ENCODE assay signal across 8 mouse cellular contexts in the genomic region with DNA sequence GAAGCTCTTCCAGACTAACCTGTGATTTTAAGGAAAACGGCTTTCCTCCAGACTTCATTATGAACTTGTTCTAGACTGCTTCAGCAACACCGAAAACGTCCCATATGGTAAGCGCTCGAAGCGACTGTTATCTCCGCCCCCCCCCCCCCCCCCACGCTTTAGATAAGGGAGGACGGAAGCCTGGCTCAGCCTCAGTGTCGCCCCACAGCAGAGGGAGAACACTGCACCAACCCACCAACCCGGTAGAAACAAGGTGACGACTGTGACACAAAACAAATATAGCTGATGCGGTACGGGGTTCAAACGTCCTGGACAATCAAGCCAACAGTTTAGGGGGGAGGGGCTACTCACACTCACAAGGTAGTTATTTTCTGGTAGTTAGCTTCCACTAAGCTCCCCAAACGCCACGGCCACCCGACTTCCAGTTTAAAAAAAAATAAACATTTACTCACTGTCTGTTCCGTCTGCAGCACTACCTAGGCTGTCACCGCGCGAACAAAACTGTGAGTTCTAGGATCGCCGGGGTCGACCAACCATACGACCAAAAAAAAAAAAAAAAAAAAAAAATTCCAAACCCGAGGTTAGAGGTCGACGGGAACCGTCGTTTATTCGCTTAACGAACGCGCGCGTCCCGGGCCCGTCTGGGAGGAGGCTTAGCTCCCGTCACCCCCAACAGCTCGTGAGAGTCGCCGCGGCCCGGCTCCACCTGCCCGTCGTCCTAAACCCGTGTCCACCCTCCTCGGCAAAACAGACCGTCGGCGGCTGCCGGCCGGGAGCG. TPM values are rescaled to one million over a fixed set of nuclear protein-coding genes. Genes with fewer than 3 reads are reported as not detected.
DNase-seq lines count a peak whose midpoint lies in the region; ATAC-seq and TF ChIP-seq lines count a peak whose summit lies in the region.

No protein-coding gene starts in this region.

- ATAC-seq in forebrain, embryonic 16.5 days, result peak; percentile 64
- peak; percentile 84 for ATAC-seq in intestine, embryonic 14.5 days (replicated peaks; ENCODE audit: low FRiP score, low TSS enrichment, low read depth)
- ATAC-seq in liver, embryonic 11.5 days (replicated peaks; ENCODE audit: low FRiP score), result peak; percentile 75
- ATAC-seq in monocyte, adult 5-6 weeks (replicated peaks; ENCODE audit: insufficient number of reproducible peaks, low FRiP score, low TSS enrichment, poor library complexity, severe bottlenecking), result peak; percentile 73

- DNase-seq in right cerebral cortex, adult 2 months (ENCODE audit: low spot score in 2 of 2), result peak; percentile 13 to 17
- DNase-seq in right cerebral cortex, adult 18-20 months, result no peak
- peak; percentile 24 to 40 for DNase-seq in cerebellum, adult 18-20 months
- peak; percentile 81 for DNase-seq in intestine, embryonic 14.5 days (ENCODE audit: low spot score)
- DNase-seq in liver, embryonic 11.5 days (ENCODE audit: low spot score), result peak; percentile 65

- no peaks in the 10 kb centered on the region for H3K9me3 ChIP-seq in forebrain, embryonic 16.5 days (ENCODE audit: control insufficient read depth, low read length)
- H3K9me3 ChIP-seq in intestine, embryonic 14.5 days (ENCODE audit: control insufficient read depth, low read length), result no peaks in the 10 kb centered on the region
- no peaks in the 10 kb centered on the region for H3K9me3 ChIP-seq in liver, embryonic 11.5 days (ENCODE audit: control insufficient read depth, low read length)

- WGBS in forebrain, embryonic 16.5 days, result under 1% methylated on average over 54 of the region's 55 CpGs
- WGBS in intestine, embryonic 14.5 days, result under 1% methylated on average over 54 of the region's 55 CpGs
- under 1% methylated on average over 55 of the region's 55 CpGs for WGBS in liver, embryonic 11.5 days

- H3K36me3 ChIP-seq in forebrain, embryonic 16.5 days (ENCODE audit: control insufficient read depth, insufficient read depth), result no peaks in the 10 kb centered on the region
- peaks cover 30% of the 10 kb centered on the region for H3K36me3 ChIP-seq in intestine, embryonic 14.5 days (ENCODE audit: control insufficient read depth, insufficient read depth, low read length)
- peaks cover 10% of the 10 kb centered on the region; the same call in 1 of the 2 replicates for H3K36me3 ChIP-seq in liver, embryonic 11.5 days (ENCODE audit: control insufficient read depth, insufficient read depth, low read length)
- H3K36me3 ChIP-seq in testis, adult 2 months (ENCODE audit: control insufficient read depth, insufficient read depth, low read length), result no peaks in the 10 kb centered on the region

- H3K4me1 ChIP-seq in forebrain, embryonic 16.5 days (replicated peaks; ENCODE audit: control insufficient read depth, insufficient read depth, low read length), result peaks cover 9% of the 10 kb centered on the region
- peaks cover 3% of the 10 kb centered on the region for H3K4me1 ChIP-seq in intestine, embryonic 14.5 days (replicated peaks; ENCODE audit: control insufficient read depth, insufficient read depth, low read length)
- H3K4me1 ChIP-seq in liver, embryonic 11.5 days (replicated peaks; ENCODE audit: control insufficient read depth, insufficient read depth, low read length), result peaks cover 6% of the 10 kb centered on the region; the same call in 1 of the 2 replicates
- H3K4me1 ChIP-seq in testis, adult 2 months (ENCODE audit: control insufficient read depth, insufficient read depth, low read length), result peaks cover 3% of the 10 kb centered on the region; the same call in 1 of the 2 replicates

- no peak for TF ChIP-seq CTCF in testis, adult 2 months (IDR thresholded peaks at IDR 0.05; ENCODE audit: control insufficient read depth, insufficient read depth, insufficient replicate concordance, low read depth, low read length)

- H3K27me3 ChIP-seq in forebrain, embryonic 16.5 days (replicated peaks; ENCODE audit: control insufficient read depth, insufficient read depth, low read length), result no peaks in the 10 kb centered on the region
- H3K27me3 ChIP-seq in intestine, embryonic 14.5 days (replicated peaks; ENCODE audit: control insufficient read depth, insufficient read depth, low read length), result no peaks in the 10 kb centered on the region
- H3K27me3 ChIP-seq in liver, embryonic 11.5 days (replicated peaks; ENCODE audit: control insufficient read depth, insufficient read depth, low read length), result no peaks in the 10 kb centered on the region
- H3K27me3 ChIP-seq in testis, adult 2 months (ENCODE audit: control insufficient read depth, insufficient read depth, low read length), result no peaks in the 10 kb centered on the region

- H3K4me3 ChIP-seq in forebrain, embryonic 16.5 days (replicated peaks; ENCODE audit: low read length), result peak overlapping the region; percentile 89
- H3K4me3 ChIP-seq in intestine, embryonic 14.5 days (ENCODE audit: low read depth, low read length), result peak overlapping the region; percentile 71
- H3K4me3 ChIP-seq in liver, embryonic 11.5 days (ENCODE audit: low read depth, low read length), result peak overlapping the region; percentile 91
- H3K4me3 ChIP-seq in testis, adult 2 months (ENCODE audit: control insufficient read depth, low read depth, low read length), result peak overlapping the region; percentile 97

- H3K9ac ChIP-seq in forebrain, embryonic 16.5 days (replicated peaks; ENCODE audit: low read depth, low read length), result peak overlapping the region; percentile 81
- H3K9ac ChIP-seq in intestine, embryonic 14.5 days (ENCODE audit: low read length), result peak overlapping the region; percentile 73
- peak overlapping the region; percentile 95 for H3K9ac ChIP-seq in liver, embryonic 11.5 days (ENCODE audit: low read depth, low read length)

- peak overlapping the region; percentile 85 for H3K27ac ChIP-seq in forebrain, embryonic 16.5 days (ENCODE audit: low read length)
- H3K27ac ChIP-seq in intestine, embryonic 14.5 days (ENCODE audit: low read depth), result peak overlapping the region; percentile 83; the same call in 1 of the 2 replicates
- peak overlapping the region; percentile 94 for H3K27ac ChIP-seq in liver, embryonic 11.5 days (ENCODE audit: low read depth, low read length)
- H3K27ac ChIP-seq in testis, adult 2 months (ENCODE audit: control insufficient read depth, insufficient read depth, low read depth, low read length), result peak overlapping the region; percentile 100

- TF ChIP-seq POLR2A in testis, adult 2 months (IDR thresholded peaks at IDR 0.05; ENCODE audit: control insufficient read depth, low read depth, low read length), result no peak; the same call in 1 of the 2 replicates

- H3K4me2 ChIP-seq in forebrain, embryonic 16.5 days (ENCODE audit: low read length), result peak overlapping the region; percentile 69
- peak overlapping the region; percentile 64 for H3K4me2 ChIP-seq in intestine, embryonic 14.5 days (ENCODE audit: low read length)
- H3K4me2 ChIP-seq in liver, embryonic 11.5 days, result peak overlapping the region; percentile 75

RNA-seq across cellular contexts. Expression of gene Tex30, which starts 0.6 kb away (rescaled TPM):
- polyA plus RNA-seq in forebrain, embryonic 16.5 days (2015; fragmentation: Nextera tagmentation; extraction: Ambion mirVana), result 64.6 and 75.4 TPM in 2 replicates
- 83.9 and 88.1 TPM in 2 replicates for polyA plus RNA-seq in intestine, embryonic 14.5 days (2014; fragmentation: Nextera tagmentation; extraction: Ambion mirVana)
- 123 and 133 TPM in 2 replicates for polyA plus RNA-seq in liver, embryonic 11.5 days (2014; fragmentation: Nextera tagmentation; extraction: Ambion mirVana)
- total RNA-seq in monocyte, adult 5-6 weeks (2017), result 18.2 to 32.9 TPM (median 24.2 TPM) in 3 replicates
- 102 and 157 TPM in 2 replicates for polyA plus RNA-seq in testis, adult 2 months (2012; rRNA removed)

RNA-seq across cellular contexts. Expression of gene Kdelc1, which starts 17.0 kb away (rescaled TPM):
- polyA plus RNA-seq in forebrain, embryonic 16.5 days (2015; fragmentation: Nextera tagmentation; extraction: Ambion mirVana), result 27.6 and 33.1 TPM in 2 replicates
- 58.4 and 65.0 TPM in 2 replicates for polyA plus RNA-seq in intestine, embryonic 14.5 days (2014; fragmentation: Nextera tagmentation; extraction: Ambion mirVana)
- polyA plus RNA-seq in liver, embryonic 11.5 days (2014; fragmentation: Nextera tagmentation; extraction: Ambion mirVana), result 48.8 and 53.8 TPM in 2 replicates
- 1.6 to 3.8 TPM (median 2.0 TPM) in 3 replicates for total RNA-seq in monocyte, adult 5-6 weeks (2017)
- 2.3 and 2.9 TPM in 2 replicates for polyA plus RNA-seq in testis, adult 2 months (2012; rRNA removed)

RNA-seq across cellular contexts. Expression of gene Bivm, which starts 17.1 kb away (rescaled TPM):
- polyA plus RNA-seq in forebrain, embryonic 16.5 days (2015; fragmentation: Nextera tagmentation; extraction: Ambion mirVana), result 33.2 and 38.4 TPM in 2 replicates
- polyA plus RNA-seq in intestine, embryonic 14.5 days (2014; fragmentation: Nextera tagmentation; extraction: Ambion mirVana), result 20.4 and 24.5 TPM in 2 replicates
- 13.1 and 13.3 TPM in 2 replicates for polyA plus RNA-seq in liver, embryonic 11.5 days (2014; fragmentation: Nextera tagmentation; extraction: Ambion mirVana)
- 2.3 to 8.3 TPM (median 3.6 TPM) in 3 replicates for total RNA-seq in monocyte, adult 5-6 weeks (2017)
- polyA plus RNA-seq in testis, adult 2 months (2012; rRNA removed), result 1.8 and 2.0 TPM in 2 replicates

RNA-seq across cellular contexts. Expression of gene Gm8251, which starts 39.9 kb away (rescaled TPM):
- polyA plus RNA-seq in forebrain, embryonic 16.5 days (2015; fragmentation: Nextera tagmentation; extraction: Ambion mirVana), result 0.05 and 0.11 TPM in 2 replicates
- 0.04 and 0.13 TPM in 2 replicates for polyA plus RNA-seq in intestine, embryonic 14.5 days (2014; fragmentation: Nextera tagmentation; extraction: Ambion mirVana)
- polyA plus RNA-seq in liver, embryonic 11.5 days (2014; fragmentation: Nextera tagmentation; extraction: Ambion mirVana), result 0.09 and 0.21 TPM in 2 replicates
- 0.67 to 0.96 TPM (median 0.78 TPM) in 3 replicates for total RNA-seq in monocyte, adult 5-6 weeks (2017)
- 3.4 and 4.5 TPM in 2 replicates for polyA plus RNA-seq in testis, adult 2 months (2012; rRNA removed)

RNA-seq across cellular contexts. Expression of gene Ercc5, which starts 45.9 kb away (rescaled TPM):
- polyA plus RNA-seq in forebrain, embryonic 16.5 days (2015; fragmentation: Nextera tagmentation; extraction: Ambion mirVana), result 35.3 and 39.4 TPM in 2 replicates
- 18.4 and 18.5 TPM in 2 replicates for polyA plus RNA-seq in intestine, embryonic 14.5 days (2014; fragmentation: Nextera tagmentation; extraction: Ambion mirVana)
- polyA plus RNA-seq in liver, embryonic 11.5 days (2014; fragmentation: Nextera tagmentation; extraction: Ambion mirVana), result 15.0 TPM in 2 replicates
- 17.3 to 22.4 TPM (median 21.6 TPM) in 3 replicates for total RNA-seq in monocyte, adult 5-6 weeks (2017)
- 3.6 and 5.2 TPM in 2 replicates for polyA plus RNA-seq in testis, adult 2 months (2012; rRNA removed)
